8 mouse cellular contexts compared by ENCODE assay signal in the genomic region with DNA sequence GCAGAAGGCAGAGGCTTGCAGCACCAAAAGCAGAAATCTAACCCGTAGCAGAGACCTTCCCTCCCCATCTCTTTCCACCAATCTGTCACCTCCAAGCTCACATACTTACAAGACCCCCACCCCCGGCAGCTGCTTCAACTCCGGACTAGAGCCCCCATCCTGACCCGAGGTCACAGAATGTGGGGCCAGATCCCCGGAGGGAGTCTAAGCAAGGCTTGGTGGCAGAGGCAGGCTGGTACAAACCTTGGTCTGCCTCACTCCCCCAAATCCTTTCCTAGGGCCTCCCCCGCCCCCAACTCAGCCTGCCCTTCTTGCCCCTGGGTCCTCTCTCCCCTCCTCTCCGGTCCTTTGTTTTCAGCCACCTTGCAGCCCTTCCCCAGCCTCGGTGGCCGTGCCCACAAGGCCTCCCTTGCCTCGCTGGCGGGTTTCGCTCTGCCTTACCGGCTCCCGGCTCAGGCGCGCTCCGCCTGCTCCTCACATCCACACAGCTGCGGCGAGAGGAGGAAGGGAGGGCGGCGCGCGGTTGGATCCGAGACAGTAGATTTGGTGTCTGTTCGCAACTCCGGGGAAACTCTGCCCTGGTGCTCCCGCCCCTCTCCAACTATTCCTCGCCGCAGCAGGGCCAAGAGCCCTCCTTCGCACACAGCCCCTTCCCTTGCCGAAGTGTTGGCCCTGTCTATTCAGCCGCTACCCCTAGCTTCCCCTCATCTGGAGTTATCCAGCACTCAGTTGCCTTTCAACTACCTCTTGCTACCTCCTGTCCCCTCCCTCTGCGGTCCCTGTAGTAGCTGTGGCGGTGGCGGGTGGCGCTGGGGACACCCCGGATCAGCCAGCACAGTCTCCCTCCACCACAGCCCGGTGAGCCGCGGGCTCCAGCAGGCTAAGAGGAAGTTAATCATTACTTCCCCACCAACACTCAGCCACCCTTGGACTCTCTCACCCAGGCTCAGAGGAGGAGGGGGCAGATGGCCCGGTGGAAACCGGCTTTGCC. TPM values are rescaled to one million over a fixed set of nuclear protein-coding genes. Genes with fewer than 3 reads are reported as not detected.
DNase-seq lines count a peak whose midpoint lies in the region; ATAC-seq and TF ChIP-seq lines count a peak whose summit lies in the region.

No protein-coding gene starts in this region.

- peak overlapping the region; percentile 42 for H3K4me2 ChIP-seq in hindbrain, embryonic 12.5 days (replicated peaks)
- 0 out of 2 replicates have a peak overlapping the region, but pooled peaks have one; percentile 20 for H3K4me2 ChIP-seq in limb, embryonic 15.5 days
- H3K4me2 ChIP-seq in stomach, embryonic 16.5 days (ENCODE audit: low read depth, low read length): peak overlapping the region; percentile 30

- H3K27me3 ChIP-seq in hindbrain, embryonic 12.5 days: peaks cover 98% of the 10 kb centered on the region
- peaks cover 98% of the 10 kb centered on the region for H3K27me3 ChIP-seq in limb, embryonic 15.5 days
- H3K27me3 ChIP-seq in stomach, embryonic 16.5 days (ENCODE audit: control insufficient read depth, insufficient read depth, low read length): peaks cover 92% of the 10 kb centered on the region

- no peak for TF ChIP-seq CTCF in brain, embryonic 14.5 days (IDR thresholded peaks at IDR 0.05; ENCODE audit: borderline replicate concordance, extremely low read depth, insufficient read depth, insufficient read length)

- TF ChIP-seq POLR2A in brain, embryonic 14.5 days (IDR thresholded peaks at IDR 0.05; ENCODE audit: borderline replicate concordance, extremely low read depth, insufficient read depth, insufficient read length, poor library complexity, severe bottlenecking): no peak

- peak overlapping the region; percentile 90 for H3K27ac ChIP-seq in hindbrain, embryonic 12.5 days
- no peak overlapping the region for H3K27ac ChIP-seq in limb, embryonic 15.5 days
- no peak overlapping the region for H3K27ac ChIP-seq in stomach, embryonic 16.5 days (ENCODE audit: low read length)

- peak overlapping the region; percentile 26 for H3K4me3 ChIP-seq in hindbrain, embryonic 12.5 days
- H3K4me3 ChIP-seq in limb, embryonic 15.5 days: 0 out of 2 replicates have a peak overlapping the region, but pooled peaks have one; percentile 11
- H3K4me3 ChIP-seq in stomach, embryonic 16.5 days (replicated peaks; ENCODE audit: low read length): peak overlapping the region; percentile 26

- DNase-seq in ES-CJ7 (ENCODE audit: low read depth, low spot score): peak; percentile 74
- peak; percentile 65 for DNase-seq in brain, embryonic 14.5 days (ENCODE audit: low read depth)
- no peak for DNase-seq in thymus, postnatal 14 days
- no peak for DNase-seq in cerebellum, postnatal 25 days

- H3K36me3 ChIP-seq in hindbrain, embryonic 12.5 days: no peaks in the 10 kb centered on the region
- no peaks in the 10 kb centered on the region for H3K36me3 ChIP-seq in limb, embryonic 15.5 days
- H3K36me3 ChIP-seq in stomach, embryonic 16.5 days (ENCODE audit: control insufficient read depth, insufficient read depth, low read length): no peaks in the 10 kb centered on the region

- 0 out of 2 replicates have a peak, but pooled peaks have one; percentile 15 for ATAC-seq in hindbrain, embryonic 12.5 days (ENCODE audit: low FRiP score)
- ATAC-seq in limb, embryonic 15.5 days (ENCODE audit: insufficient number of reproducible peaks, low FRiP score, low TSS enrichment, low read depth): no peak
- ATAC-seq in stomach, embryonic 16.5 days (ENCODE audit: insufficient read depth, low FRiP score): peak; percentile 59; the same call in 1 of the 2 replicates
- ATAC-seq in megakaryocyte-erythroid progenitor cell, adult 5-6 weeks (replicated peaks; ENCODE audit: low FRiP score, low TSS enrichment, poor library complexity, severe bottlenecking): no peak

- under 1% methylated on average over 42 of the region's 42 CpGs for WGBS in hindbrain, embryonic 12.5 days
- WGBS in limb, embryonic 15.5 days: 1% methylated on average over 42 of the region's 42 CpGs
- WGBS in stomach, embryonic 16.5 days: under 1% methylated on average over 42 of the region's 42 CpGs

- H3K9ac ChIP-seq in hindbrain, embryonic 12.5 days: peak overlapping the region; percentile 57
- no peak overlapping the region for H3K9ac ChIP-seq in limb, embryonic 15.5 days
- no peak overlapping the region for H3K9ac ChIP-seq in stomach, embryonic 16.5 days (ENCODE audit: low read length)

- H3K9me3 ChIP-seq in hindbrain, embryonic 12.5 days (replicated peaks): no peaks in the 10 kb centered on the region
- H3K9me3 ChIP-seq in limb, embryonic 15.5 days: no peaks in the 10 kb centered on the region
- no peaks in the 10 kb centered on the region for H3K9me3 ChIP-seq in stomach, embryonic 16.5 days (replicated peaks; ENCODE audit: control insufficient read depth, low read length)

- H3K4me1 ChIP-seq in hindbrain, embryonic 12.5 days: peaks cover 38% of the 10 kb centered on the region
- peaks cover 28% of the 10 kb centered on the region for H3K4me1 ChIP-seq in limb, embryonic 15.5 days
- no peaks in the 10 kb centered on the region for H3K4me1 ChIP-seq in stomach, embryonic 16.5 days (ENCODE audit: control insufficient read depth, insufficient read depth, low read length)

RNA-seq across cellular contexts. Expression of a gene that starts 5.5 kb away (rescaled TPM):
- polyA plus RNA-seq in brain, embryonic 14.5 days (2012; rRNA removed): 1.9 and 20.3 TPM in 2 replicates
- polyA plus RNA-seq in hindbrain, embryonic 12.5 days (2016; fragmentation: Nextera tagmentation; extraction: Ambion mirVana): 15.1 and 18.6 TPM in 2 replicates
- polyA plus RNA-seq in limb, embryonic 15.5 days (2015; fragmentation: Nextera tagmentation; extraction: Ambion mirVana): not detected in 2 replicates
- not detected in 2 replicates for polyA plus RNA-seq in stomach, embryonic 16.5 days (2015; fragmentation: Nextera tagmentation; extraction: Ambion mirVana)
- not detected in 2 replicates for total RNA-seq in megakaryocyte-erythroid progenitor cell, adult 5-6 weeks (2014; fragmentation: Nextera tagmentation)
- total RNA-seq in megakaryocyte-erythroid progenitor cell, adult 5-6 weeks (2017): not detected in 2 replicates

Comparison
In these comparisons a context has a peak if more than half of its experiments do, and no peak if none do; other contexts are left out.
1. DNase-seq: peak in ES-CJ7 (single experiment) and brain, embryonic 14.5 days (single experiment); none in thymus, postnatal 14 days (single experiment) and cerebellum, postnatal 25 days (0 of 2).
2. ATAC-seq: peak in hindbrain, embryonic 12.5 days (single experiment) and stomach, embryonic 16.5 days (single experiment); none in limb, embryonic 15.5 days (single experiment) and megakaryocyte-erythroid progenitor cell, adult 5-6 weeks (single experiment).
3. Peak in every context shown above with its lines, with median percentiles within 50 percentile points of each other: H3K4me2 ChIP-seq and H3K4me3 ChIP-seq.